Mouse (Mus musculus) midbrain, embryonic 10.5 days (tissue): ENCODE data around the gene Tnfaip2. TPM values are rescaled to one million over a fixed set of nuclear protein-coding genes. Genes with fewer than 3 reads are reported as not detected.

ENCODE experiments used
- DNase-seq: peaks from one replicate; pipeline ENCODE4 v3.0.0-alpha.2; 2017; ENCODE audit warnings: low spot score
- H3K27ac ChIP-seq: fragments of 300-500 bp; sonication (generic); replicated peaks from 2 replicates; pipeline ENCODE4 v1.5.1; 2016; ENCODE audit warnings: mild to moderate bottlenecking
- H3K27me3 ChIP-seq: fragments of 300-500 bp; sonication (generic); 2 replicates; pipeline ENCODE4 v1.6.1; 2016; ENCODE audit warnings: low read depth, mild to moderate bottlenecking; ENCODE audit not compliant: poor library complexity, severe bottlenecking
- H3K36me3 ChIP-seq: fragments of 300-500 bp; sonication (generic); 2 replicates; pipeline ENCODE4 v1.6.1; 2016; ENCODE audit warnings: mild to moderate bottlenecking, moderate library complexity
- H3K4me1 ChIP-seq: fragments of 300-500 bp; sonication (generic); 2 replicates; pipeline ENCODE4 v1.6.1; 2016
- H3K4me3 ChIP-seq: fragments of 300-500 bp; sonication (generic); 2 replicates; pipeline ENCODE4 v1.5.1; 2016; ENCODE audit warnings: mild to moderate bottlenecking, moderate library complexity
- H3K9me3 ChIP-seq: fragments of 300-500 bp; sonication (generic); replicated peaks from 2 replicates; pipeline ENCODE4 v1.6.1; 2016; ENCODE audit warnings: mild to moderate bottlenecking
- WGBS: fragments of 180-500 bp; shearing (Covaris S2); methylation state at CpG from one replicate; pipeline ENCODE4 v1.1.7; 2016; 5-methylcytosine and 5-hydroxymethylcytosine counted together
- polyA plus RNA-seq: library from polyadenylated mRNA; unstranded; fragments of >200 nt; fragmentation: Nextera tagmentation; extraction: Ambion mirVana; gene quantifications from 2 replicates; pipeline ENCODE4 v1.2.1, GENCODE M21; 2016

Tnfaip2 gene
- polyA plus RNA-seq, 1 experiment from 2014 or later, result 1.6 TPM

DNA sequence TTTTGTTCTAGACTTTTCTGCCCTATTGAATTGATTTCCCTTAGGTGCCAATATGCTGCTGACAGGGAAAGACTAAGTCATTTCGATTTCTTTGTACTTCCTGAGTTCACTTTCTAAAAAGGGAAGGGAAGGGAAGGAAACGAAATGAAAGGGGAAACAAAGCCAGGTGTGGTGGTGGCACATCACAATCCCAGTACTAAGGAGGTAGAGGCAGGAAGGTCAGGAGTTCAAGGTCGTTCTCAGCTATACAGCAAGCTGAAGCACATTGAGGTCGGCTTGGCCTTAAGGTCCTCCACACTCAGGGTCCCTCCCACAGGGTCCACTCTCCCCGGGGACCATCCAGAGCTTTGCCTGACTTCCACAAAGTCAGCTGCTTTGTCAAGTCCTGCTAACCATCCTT is 61.3 kb downstream of the Tnfaip2 start:
- Histone ChIP-seq H3K27me3 (peaks cover 8% of the 10 kb centered on the region; the same call in 1 of the 2 replicates), H3K36me3 (no peaks in the 10 kb centered on the region), H3K9me3 (no peaks in the 10 kb centered on the region), H3K4me3 (no peak overlapping the region), H3K27ac (0 out of 2 replicates have a peak overlapping the region, but pooled peaks have one; percentile 14), H3K4me1 (peaks cover 34% of the 10 kb centered on the region)
- 84% methylated on average over 5 of the region's 5 CpGs for WGBS
- no peak for DNase-seq

Other genes with a start within 250 kb of the Tnfaip2 start
- gene Amn, start 171.4 kb upstream of the Tnfaip2 start, polyA plus RNA-seq, result 0.11 and 0.17 TPM in 2 replicates
- 31.4 and 32.0 TPM in 2 replicates for gene Cdc42bpb, start 64.8 kb upstream of the Tnfaip2 start, polyA plus RNA-seq
- not detected in 2 replicates for gene Lbhd2, start 35.7 kb upstream of the Tnfaip2 start, polyA plus RNA-seq
- 3.7 and 4.3 TPM in 2 replicates for gene Exoc3l4, start 25.5 kb upstream of the Tnfaip2 start, polyA plus RNA-seq
- 7.8 and 10.4 TPM in 2 replicates for gene Gm266, start 43.4 kb downstream of the Tnfaip2 start, polyA plus RNA-seq
- 713 and 786 TPM in 2 replicates for gene Eif5, start 95.5 kb downstream of the Tnfaip2 start, polyA plus RNA-seq
- 44.2 and 47.4 TPM in 2 replicates for gene Mark3, start 132.1 kb downstream of the Tnfaip2 start, polyA plus RNA-seq
- gene Ckb, start 229.9 kb downstream of the Tnfaip2 start, polyA plus RNA-seq, result 2,837 and 3,349 TPM in 2 replicates
- gene Trmt61a, start 235.6 kb downstream of the Tnfaip2 start, polyA plus RNA-seq, result 18.4 and 18.7 TPM in 2 replicates